Mouse (Mus musculus): ENCODE measurements at regions not wholly inside any gene's neighbourhood (a gene's known extent, or its start where the extent isn't known, plus 50 kb on each side); places are given as distances from the start of the nearest gene placed in this dataset.

DNA sequence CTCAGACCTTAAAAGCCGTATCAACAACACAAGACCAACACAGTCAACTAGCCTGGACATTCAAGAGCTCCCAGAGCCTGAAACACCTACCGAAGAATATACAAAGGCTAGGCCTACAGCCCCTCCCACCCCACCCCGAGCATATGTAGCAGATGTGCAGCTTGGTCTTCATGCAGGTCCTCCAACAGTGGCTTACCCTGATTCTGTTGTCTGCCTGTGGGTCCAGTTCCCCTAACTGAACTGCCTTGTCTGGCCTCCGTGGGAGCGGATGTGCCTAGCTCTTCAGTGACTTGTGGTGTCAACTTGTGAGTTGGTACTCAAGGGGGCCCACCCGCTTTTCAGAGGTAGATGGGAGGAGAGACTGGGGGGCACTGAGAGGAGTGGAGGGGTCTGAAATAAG lies 398.6 kb downstream of the Arl4a start:
- TF ChIP-seq RCOR1 (IDR thresholded peaks at IDR 0.05; ENCODE audit: low read depth, low read length) (no peak), ETS1 (IDR thresholded peaks at IDR 0.05; ENCODE audit: low read depth, low read length) (no peak), POLR2A (IDR thresholded peaks at IDR 0.05; ENCODE audit: control insufficient read depth in 1 of 2, insufficient read depth in 1 of 2, low read depth in 1 of 2, low read length in 2 of 2, poor library complexity in 1 of 2) (no peak), MAZ (IDR thresholded peaks at IDR 0.05; ENCODE audit: low read depth, low read length) (no peak), POLR2AphosphoS2 (IDR thresholded peaks at IDR 0.05; ENCODE audit: low read length) (no peak), GATA1 (IDR thresholded peaks at IDR 0.05; ENCODE audit: low read depth, low read length) (no peak), CTCF (IDR thresholded peaks at IDR 0.05 in 2 of 3, conservative IDR thresholded peaks at IDR 0.05 in 1 of 3; ENCODE audit: control insufficient read depth in 1 of 3, insufficient read depth in 1 of 3, low read depth in 2 of 3, low read length in 3 of 3, poor library complexity in 1 of 3, severe bottlenecking in 1 of 3) (no peak), CHD1 (IDR thresholded peaks at IDR 0.05; ENCODE audit: low read depth, low read length) (no peak), BHLHE40 (IDR thresholded peaks at IDR 0.05; ENCODE audit: borderline replicate concordance, low read depth, low read length) (no peak), JUND (IDR thresholded peaks at IDR 0.05; ENCODE audit: low read depth, low read length) (no peak), CHD2 (IDR thresholded peaks at IDR 0.05; ENCODE audit: low read length) (no peak), EP300 (IDR thresholded peaks at IDR 0.05; ENCODE audit: low read depth in 1 of 2, low read length in 2 of 2) (no peak), ZMIZ1 (IDR thresholded peaks at IDR 0.05; ENCODE audit: low read depth, low read length) (no peak), TAL1 (IDR thresholded peaks at IDR 0.05; ENCODE audit: low read length) (no peak)

Data from MEL (cell line).